Mouse (Mus musculus): ENCODE data around the gene Arhgap9. TPM values are rescaled to one million over a fixed set of nuclear protein-coding genes. Genes with fewer than 3 reads are reported as not detected.

Arhgap9 gene
- polyA plus RNA-seq, 1 experiment from 2014 or later, result 3.2 TPM

DNA sequence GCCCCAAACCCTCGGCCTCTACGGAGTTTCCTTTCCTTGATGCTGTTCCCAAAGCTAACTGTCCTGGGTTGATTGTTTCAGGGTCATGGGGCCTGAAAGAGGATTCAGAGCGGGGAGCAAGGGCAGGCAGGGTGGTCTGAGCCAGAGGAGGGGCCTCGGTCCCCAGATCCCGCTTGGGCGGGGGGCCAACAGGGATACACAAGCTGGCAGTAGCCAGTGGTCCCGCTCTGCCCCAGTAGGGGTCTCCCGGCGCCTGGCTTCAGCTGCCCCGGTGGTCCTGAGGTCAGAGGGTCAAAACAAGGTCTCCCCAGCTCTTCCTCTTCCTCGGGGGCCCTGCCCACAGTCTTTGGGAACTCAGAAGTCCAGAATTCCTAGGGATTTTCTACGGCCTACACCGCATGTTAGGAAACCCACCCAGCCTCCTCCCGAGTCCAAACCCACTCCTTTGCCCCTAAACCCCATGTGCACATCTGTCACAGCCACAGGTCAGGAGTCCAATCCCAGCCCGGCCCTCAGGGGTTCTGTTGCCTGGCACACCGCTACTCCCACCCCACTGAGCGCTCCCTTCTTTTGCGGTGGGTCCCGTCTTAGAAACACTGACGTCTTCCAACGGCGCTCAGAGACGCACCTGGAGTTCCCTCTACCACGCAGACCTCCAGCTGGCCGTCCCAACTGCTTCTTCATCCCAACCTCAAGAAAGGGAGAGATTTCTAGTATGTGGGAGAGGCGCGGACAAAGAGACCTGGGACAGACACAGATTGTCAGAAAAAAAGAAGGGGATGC is 19.0 kb downstream of the Arhgap9 start:
- peak; percentile 42 for TF ChIP-seq CTCF (IDR thresholded peaks at IDR 0.05; ENCODE audit: low read depth)
- 1% methylated on average over 27 of the region's 27 CpGs for WGBS
- H3K4me1 ChIP-seq (ENCODE audit: insufficient read depth), result no peaks in the 10 kb centered on the region
- H3K36me3 ChIP-seq (ENCODE audit: insufficient read depth), result peaks cover 23% of the 10 kb centered on the region
- H3K9ac ChIP-seq, result peak overlapping the region; percentile 66
- peak overlapping the region; percentile 57 for H3K4me3 ChIP-seq (ENCODE audit: low read depth, low read length)
- ATAC-seq (ENCODE audit: insufficient read depth) (peak; percentile 16; the same call in 1 of the 2 replicates), DNase-seq (peak; percentile 80)
- no peaks in the 10 kb centered on the region for H3K9me3 ChIP-seq (ENCODE audit: low read depth, low read length)
- H3K27ac ChIP-seq (ENCODE audit: low read depth), result peak overlapping the region; percentile 96
- H3K4me2 ChIP-seq, result peak overlapping the region; percentile 88
- peaks cover 15% of the 10 kb centered on the region; the same call in 1 of the 2 replicates for H3K27me3 ChIP-seq (ENCODE audit: insufficient read depth, low read length)

DNA sequence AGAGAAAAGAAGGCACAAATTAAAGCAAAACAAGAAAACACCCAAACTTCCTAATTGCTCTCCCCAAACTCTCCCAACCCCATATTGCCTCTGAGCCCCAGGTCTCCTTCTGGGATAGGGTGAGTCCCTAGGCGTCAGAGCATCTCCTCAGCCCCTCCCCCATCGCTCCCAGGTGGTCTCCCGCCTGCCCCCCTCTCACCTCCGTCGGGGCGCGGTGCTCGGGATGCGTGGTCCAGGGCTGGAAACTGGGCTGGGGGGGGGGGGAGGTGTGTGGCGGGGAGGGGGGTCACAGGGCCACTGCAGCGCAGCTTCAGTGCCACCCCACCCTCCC is 19.6 kb downstream of the Arhgap9 start:
- DNase-seq (peak; percentile 59), ATAC-seq (ENCODE audit: insufficient read depth) (0 out of 2 replicates have a peak, but pooled peaks have one; percentile 5)
- no peaks in the 10 kb centered on the region for H3K4me1 ChIP-seq (ENCODE audit: insufficient read depth)
- H3K27ac ChIP-seq (ENCODE audit: low read depth), result peak overlapping the region; percentile 96
- H3K9me3 ChIP-seq (ENCODE audit: low read depth, low read length), result no peaks in the 10 kb centered on the region
- peaks cover 15% of the 10 kb centered on the region; the same call in 1 of the 2 replicates for H3K27me3 ChIP-seq (ENCODE audit: insufficient read depth, low read length)
- peak overlapping the region; percentile 57 for H3K4me3 ChIP-seq (ENCODE audit: low read depth, low read length)
- no peak for TF ChIP-seq CTCF (IDR thresholded peaks at IDR 0.05; ENCODE audit: low read depth)
- WGBS, result 0% methylated on average over 11 of the region's 11 CpGs
- peaks cover 20% of the 10 kb centered on the region for H3K36me3 ChIP-seq (ENCODE audit: insufficient read depth)
- peak overlapping the region; percentile 66 for H3K9ac ChIP-seq
- peak overlapping the region; percentile 88 for H3K4me2 ChIP-seq

DNA sequence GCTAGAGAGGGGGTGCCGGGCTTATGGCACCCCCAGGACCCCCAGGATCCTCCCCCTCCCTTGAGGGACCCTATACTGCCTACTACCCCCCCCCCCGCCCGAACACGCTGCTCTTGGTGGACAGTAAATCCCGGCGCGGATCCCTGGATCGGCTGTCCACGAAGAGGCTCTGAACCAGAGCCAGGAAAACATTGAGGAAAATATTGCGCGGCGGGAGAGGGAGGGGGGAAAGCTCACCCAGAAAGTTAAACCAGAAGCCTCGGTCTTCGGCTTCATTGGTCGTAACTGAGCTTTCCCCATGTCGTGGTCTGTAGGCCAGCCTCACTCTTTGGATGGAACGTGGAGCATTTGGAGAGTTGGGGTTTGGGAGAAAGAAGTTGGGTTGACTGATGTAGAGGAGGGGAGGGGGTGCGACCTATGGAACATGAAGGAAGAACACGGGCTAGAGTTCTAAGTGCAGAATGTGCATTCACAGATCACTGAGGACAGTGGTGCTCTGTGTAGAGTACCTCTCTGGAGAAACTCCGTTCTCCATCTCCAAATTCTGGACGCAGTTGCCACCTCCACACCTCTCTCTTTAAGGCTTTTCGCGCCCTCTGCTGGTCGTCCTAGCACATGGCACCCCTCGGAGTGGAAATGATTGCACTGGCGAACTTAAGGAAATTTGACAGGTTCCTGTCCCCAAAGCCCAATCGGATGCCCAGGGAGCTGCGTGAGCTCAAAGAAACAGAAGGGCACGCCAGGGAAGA is 20.3 kb downstream of the Arhgap9 start, which contains the start of gene Gli1:
TSS of gene Gli1 (minus strand) at position 84 of the 749 bp plus-strand sequence.
- peak within 1 kb of the TSS; percentile 88 for H3K4me2 ChIP-seq
- peaks cover 12% of the 10 kb centered on the region for H3K36me3 ChIP-seq (ENCODE audit: insufficient read depth)
- H3K27ac ChIP-seq (ENCODE audit: low read depth), result peak within 1 kb of the TSS; percentile 96
- ATAC-seq (ENCODE audit: insufficient read depth) (peak; percentile 48), DNase-seq (peak; percentile 95)
- H3K9ac ChIP-seq, result peak within 1 kb of the TSS; percentile 66
- WGBS, result under 1% methylated on average over 29 of the region's 29 CpGs
- H3K9me3 ChIP-seq (ENCODE audit: low read depth, low read length), result no peaks in the 10 kb centered on the region
- peaks cover 15% of the 10 kb centered on the region; the same call in 1 of the 2 replicates for H3K27me3 ChIP-seq (ENCODE audit: insufficient read depth, low read length)
- peak; percentile 95 for TF ChIP-seq CTCF (IDR thresholded peaks at IDR 0.05; ENCODE audit: low read depth)
- peak within 1 kb of the TSS; percentile 57 for H3K4me3 ChIP-seq (ENCODE audit: low read depth, low read length)
- H3K4me1 ChIP-seq (ENCODE audit: insufficient read depth), result no peaks in the 10 kb centered on the region

DNA sequence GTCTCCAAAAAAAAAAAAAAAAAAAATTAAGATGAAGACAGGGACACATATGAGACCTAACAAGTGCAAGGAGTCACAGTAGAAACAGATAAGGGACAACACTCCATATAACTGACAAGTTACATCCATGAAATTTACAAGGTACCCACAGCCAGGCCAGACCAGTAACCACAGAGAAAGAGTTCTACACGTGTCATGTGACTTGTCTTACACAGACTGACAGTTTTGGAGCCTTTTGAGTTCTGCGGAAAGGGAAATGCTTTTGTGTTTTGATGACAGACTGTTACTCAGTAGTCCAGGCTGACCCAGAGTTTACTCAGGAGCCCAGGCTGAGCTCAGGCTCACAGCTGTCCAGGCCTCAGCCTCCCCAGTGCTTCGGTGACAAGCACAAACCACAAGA is 21.3 kb downstream of the Arhgap9 start:
- Histone ChIP-seq H3K4me1 (ENCODE audit: insufficient read depth) (no peaks in the 10 kb centered on the region), H3K36me3 (ENCODE audit: insufficient read depth) (0 out of 2 replicates have a peak, but pooled peaks cover 3% of the 10 kb centered on the region), H3K27me3 (ENCODE audit: insufficient read depth, low read length) (peaks cover 15% of the 10 kb centered on the region; the same call in 1 of the 2 replicates), H3K9ac (no peak overlapping the region), H3K4me2 (no peak overlapping the region), H3K4me3 (ENCODE audit: low read depth, low read length) (no peak overlapping the region), H3K9me3 (ENCODE audit: low read depth, low read length) (no peaks in the 10 kb centered on the region), H3K27ac (ENCODE audit: low read depth) (no peak overlapping the region)
- ATAC-seq (ENCODE audit: insufficient read depth) (no peak), DNase-seq (no peak)
- 61% methylated on average over 3 of the region's 3 CpGs for WGBS
- TF ChIP-seq CTCF (IDR thresholded peaks at IDR 0.05; ENCODE audit: low read depth), result no peak

DNA sequence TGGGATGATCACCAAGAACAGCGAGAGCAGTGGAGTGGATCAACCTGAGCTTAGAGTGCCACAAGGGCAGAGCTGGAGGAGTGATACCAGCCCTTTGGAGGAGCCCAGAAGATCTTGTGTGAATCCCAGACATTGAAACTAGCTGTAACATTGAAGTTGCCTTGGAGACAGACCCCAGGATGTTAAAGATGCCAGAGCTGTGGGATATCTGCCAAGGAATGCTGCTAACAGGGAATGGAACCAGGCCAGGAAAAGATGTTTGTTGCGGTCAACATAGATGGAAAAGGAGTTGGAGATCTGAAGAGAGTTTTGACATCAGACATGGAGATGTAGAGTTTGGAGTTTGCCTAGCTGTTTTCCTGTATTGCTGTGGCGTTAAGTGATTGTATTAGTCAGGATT is 24.4 kb downstream of the Arhgap9 start:
- Histone ChIP-seq H3K36me3 (ENCODE audit: insufficient read depth) (no peaks in the 10 kb centered on the region), H3K4me1 (ENCODE audit: insufficient read depth) (no peaks in the 10 kb centered on the region), H3K9ac (no peak overlapping the region), H3K9me3 (ENCODE audit: low read depth, low read length) (no peaks in the 10 kb centered on the region), H3K4me3 (ENCODE audit: low read depth, low read length) (no peak overlapping the region), H3K4me2 (no peak overlapping the region), H3K27ac (ENCODE audit: low read depth) (no peak overlapping the region), H3K27me3 (ENCODE audit: insufficient read depth, low read length) (peaks cover 4% of the 10 kb centered on the region; the same call in 1 of the 2 replicates)
- no peak for TF ChIP-seq CTCF (IDR thresholded peaks at IDR 0.05; ENCODE audit: low read depth)
- peak; percentile 59 for DNase-seq
- 65% methylated on average over 3 of the region's 3 CpGs for WGBS
- no peak for ATAC-seq (ENCODE audit: insufficient read depth)

DNA sequence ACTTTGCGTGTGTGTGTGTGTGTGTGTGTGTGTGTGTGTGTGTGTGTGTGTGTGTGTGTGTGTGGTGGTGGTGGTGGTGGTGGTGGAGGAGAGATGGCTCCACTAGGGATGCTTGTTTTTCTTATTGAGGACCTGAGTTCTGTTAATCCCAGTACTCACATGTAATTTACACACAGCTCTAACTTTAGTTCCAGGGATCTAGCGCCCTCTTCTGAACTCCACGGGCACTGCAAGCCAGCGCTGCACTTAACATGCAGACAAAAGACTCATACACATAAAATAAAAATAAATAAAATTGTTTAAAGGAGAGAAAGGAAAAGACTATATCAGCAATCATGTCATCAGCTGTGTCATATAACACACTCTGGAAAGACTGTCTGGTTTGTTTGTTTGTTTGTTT is 27.2 kb downstream of the Arhgap9 start:
- H3K4me2 ChIP-seq, result no peak overlapping the region
- H3K9me3 ChIP-seq (ENCODE audit: low read depth, low read length), result no peaks in the 10 kb centered on the region
- no peaks in the 10 kb centered on the region for H3K27me3 ChIP-seq (ENCODE audit: insufficient read depth, low read length)
- H3K9ac ChIP-seq, result no peak overlapping the region
- no peak overlapping the region for H3K27ac ChIP-seq (ENCODE audit: low read depth)
- peak; percentile 24 for TF ChIP-seq CTCF (IDR thresholded peaks at IDR 0.05; ENCODE audit: low read depth)
- no peaks in the 10 kb centered on the region for H3K4me1 ChIP-seq (ENCODE audit: insufficient read depth)
- H3K4me3 ChIP-seq (ENCODE audit: low read depth, low read length), result no peak overlapping the region
- DNase-seq (peak; percentile 42), ATAC-seq (ENCODE audit: insufficient read depth) (no peak)
- WGBS, result 69% methylated on average over 4 of the region's 4 CpGs
- H3K36me3 ChIP-seq (ENCODE audit: insufficient read depth), result no peaks in the 10 kb centered on the region

DNA sequence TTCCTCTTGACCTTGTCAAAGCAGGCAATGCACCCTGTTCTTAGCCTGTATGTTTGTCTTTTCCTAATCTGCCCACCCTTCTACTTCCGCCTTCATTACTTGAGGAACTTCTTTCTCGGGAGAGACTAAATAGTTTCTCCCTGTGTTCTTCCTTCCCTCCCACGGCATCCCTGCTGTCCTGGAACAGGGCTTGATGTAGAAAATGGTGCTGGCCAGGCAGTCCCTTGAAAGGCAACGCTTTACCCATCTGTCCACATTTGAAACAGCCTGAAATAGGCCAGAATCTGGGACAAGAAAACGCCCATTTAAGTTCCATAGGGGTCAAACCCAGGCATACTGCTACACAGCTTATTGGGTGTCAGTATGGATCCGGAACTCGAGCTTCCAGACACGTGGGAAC is 28.0 kb downstream of the Arhgap9 start:
- TF ChIP-seq CTCF (IDR thresholded peaks at IDR 0.05; ENCODE audit: low read depth), result no peak
- Histone ChIP-seq H3K9ac (no peak overlapping the region), H3K4me2 (no peak overlapping the region), H3K27ac (ENCODE audit: low read depth) (no peak overlapping the region), H3K4me3 (ENCODE audit: low read depth, low read length) (no peak overlapping the region), H3K4me1 (ENCODE audit: insufficient read depth) (no peaks in the 10 kb centered on the region), H3K36me3 (ENCODE audit: insufficient read depth) (no peaks in the 10 kb centered on the region), H3K9me3 (ENCODE audit: low read depth, low read length) (no peaks in the 10 kb centered on the region), H3K27me3 (ENCODE audit: insufficient read depth, low read length) (no peaks in the 10 kb centered on the region)
- ATAC-seq (ENCODE audit: insufficient read depth) (no peak; the same call in 1 of the 2 replicates), DNase-seq (no peak)
- WGBS, result 72% methylated on average over 8 of the region's 8 CpGs

Measured in lung, embryonic 14.5 days (tissue).